11 mouse cellular contexts compared by ENCODE assay signal in genomic region chr15:80115866-80116794, GRCm38 (mm10). TPM values are rescaled to one million over a fixed set of nuclear protein-coding genes. Genes with fewer than 3 reads are reported as not detected.
DNase-seq lines count a peak whose midpoint lies in the region; ATAC-seq lines count a peak whose summit lies in the region.
"Had no signal": no experiment of that assay in that cellular context is flagged by ENCODE, and none has a peak within 500 bp of the region (broad histone marks: within the 10 kb centered on the region; RNA-seq: fewer than 3 reads in every experiment).

No protein-coding gene starts in this region.

- no peaks in the 10 kb centered on the region for H3K4me1 ChIP-seq in forebrain, embryonic 13.5 days
- H3K4me1 ChIP-seq in forebrain, embryonic 14.5 days (ENCODE audit: control insufficient read depth, insufficient read depth, low read length): no peaks in the 10 kb centered on the region
- H3K4me1 ChIP-seq in lung, embryonic 16.5 days (replicated peaks; ENCODE audit: control insufficient read depth, insufficient read depth, low read length): no peaks in the 10 kb centered on the region
- H3K4me1 ChIP-seq in liver, embryonic 16.5 days (ENCODE audit: control insufficient read depth, low read depth, low read length): peaks cover 3% of the 10 kb centered on the region
- H3K4me1 ChIP-seq: forebrain, embryonic 15.5 days had no signal

- ATAC-seq in forebrain, embryonic 13.5 days: no peak
- no peak for ATAC-seq in forebrain, embryonic 14.5 days
- ATAC-seq in lung, embryonic 16.5 days (ENCODE audit: low read depth): no peak
- ATAC-seq in common myeloid progenitor, adult 5-6 weeks (replicated peaks; ENCODE audit: low read depth, poor library complexity, severe bottlenecking): peak; percentile 40
- 0 out of 2 replicates have a peak, but pooled peaks have one; percentile 7 for ATAC-seq in liver, embryonic 16.5 days (ENCODE audit: low read depth)
- no peak for ATAC-seq in erythroid progenitor cell, adult 5-6 weeks (replicated peaks; ENCODE audit: low FRiP score, poor library complexity, severe bottlenecking)
- ATAC-seq: forebrain, embryonic 15.5 days had no signal

- no peak overlapping the region for H3K4me3 ChIP-seq in forebrain, embryonic 13.5 days
- no peak overlapping the region for H3K4me3 ChIP-seq in forebrain, embryonic 14.5 days (ENCODE audit: low read depth, low read length)
- no peak overlapping the region for H3K4me3 ChIP-seq in lung, embryonic 16.5 days (ENCODE audit: low read length)
- H3K4me3 ChIP-seq in liver, embryonic 16.5 days (ENCODE audit: low read depth, low read length): no peak overlapping the region; the same call in 1 of the 2 replicates
- H3K4me3 ChIP-seq: forebrain, embryonic 15.5 days had no signal

- no peaks in the 10 kb centered on the region for H3K27me3 ChIP-seq in forebrain, embryonic 13.5 days
- no peaks in the 10 kb centered on the region for H3K27me3 ChIP-seq in forebrain, embryonic 14.5 days (replicated peaks; ENCODE audit: control insufficient read depth, insufficient read depth, low read length)
- no peaks in the 10 kb centered on the region for H3K27me3 ChIP-seq in lung, embryonic 16.5 days (ENCODE audit: control insufficient read depth, insufficient read depth, low read depth, low read length)
- no peaks in the 10 kb centered on the region for H3K27me3 ChIP-seq in liver, embryonic 16.5 days (ENCODE audit: control insufficient read depth, insufficient read depth, low read depth, low read length)
- H3K27me3 ChIP-seq: forebrain, embryonic 15.5 days had no signal

- no peaks in the 10 kb centered on the region for H3K9me3 ChIP-seq in forebrain, embryonic 13.5 days (replicated peaks)
- H3K9me3 ChIP-seq in forebrain, embryonic 14.5 days (replicated peaks; ENCODE audit: control insufficient read depth, low read length): no peaks in the 10 kb centered on the region
- no peaks in the 10 kb centered on the region for H3K9me3 ChIP-seq in lung, embryonic 16.5 days (ENCODE audit: control insufficient read depth, low read length)
- H3K9me3 ChIP-seq in liver, embryonic 16.5 days (replicated peaks; ENCODE audit: control insufficient read depth, low read length): no peaks in the 10 kb centered on the region
- H3K9me3 ChIP-seq: forebrain, embryonic 15.5 days had no signal

- no peak for DNase-seq in forebrain, embryonic 14.5 days (ENCODE audit: low spot score)
- no peak for DNase-seq in lung, postnatal 14 days
- no peak for DNase-seq in adrenal gland, adult (ENCODE audit: inconsistent age in 2 of 2, low spot score in 1 of 2)
- DNase-seq: kidney, postnatal 14 days had no signal

- no peak overlapping the region for H3K27ac ChIP-seq in forebrain, embryonic 13.5 days
- no peak overlapping the region for H3K27ac ChIP-seq in forebrain, embryonic 14.5 days (ENCODE audit: low read depth, low read length)
- no peak overlapping the region for H3K27ac ChIP-seq in lung, embryonic 16.5 days (ENCODE audit: low read length)
- H3K27ac ChIP-seq in liver, embryonic 16.5 days (ENCODE audit: low read length): no peak overlapping the region
- H3K27ac ChIP-seq: forebrain, embryonic 15.5 days had no signal

- H3K4me2 ChIP-seq in forebrain, embryonic 13.5 days: 0 out of 2 replicates have a peak overlapping the region, but pooled peaks have one; percentile 7
- H3K4me2 ChIP-seq in forebrain, embryonic 14.5 days (ENCODE audit: low read length): no peak overlapping the region
- peak overlapping the region; percentile 13; the same call in 1 of the 2 replicates for H3K4me2 ChIP-seq in lung, embryonic 16.5 days (ENCODE audit: low read depth, low read length)
- H3K4me2 ChIP-seq in liver, embryonic 16.5 days (ENCODE audit: low read depth, low read length): 0 out of 2 replicates have a peak overlapping the region, but pooled peaks have one; percentile 0
- H3K4me2 ChIP-seq: forebrain, embryonic 15.5 days had no signal

- WGBS in forebrain, embryonic 13.5 days: 72% methylated on average over 13 of the region's 13 CpGs
- WGBS in forebrain, embryonic 14.5 days: 79% methylated on average over 13 of the region's 13 CpGs
- WGBS in lung, embryonic 16.5 days: 57% methylated on average over 13 of the region's 13 CpGs
- 58% methylated on average over 13 of the region's 13 CpGs for WGBS in liver, embryonic 16.5 days (ENCODE audit: insufficient replicate concordance)

- no peak overlapping the region for H3K9ac ChIP-seq in forebrain, embryonic 13.5 days
- no peak overlapping the region for H3K9ac ChIP-seq in forebrain, embryonic 14.5 days (ENCODE audit: low read length)
- no peak overlapping the region for H3K9ac ChIP-seq in lung, embryonic 16.5 days (ENCODE audit: low read length)
- no peak overlapping the region for H3K9ac ChIP-seq in liver, embryonic 16.5 days (ENCODE audit: low read depth, low read length)
- H3K9ac ChIP-seq: forebrain, embryonic 15.5 days had no signal

- peaks cover 23% of the 10 kb centered on the region for H3K36me3 ChIP-seq in forebrain, embryonic 13.5 days (ENCODE audit: poor library complexity, severe bottlenecking)
- H3K36me3 ChIP-seq in forebrain, embryonic 14.5 days (ENCODE audit: control insufficient read depth, insufficient read depth, low read length): peaks cover 12% of the 10 kb centered on the region
- H3K36me3 ChIP-seq in lung, embryonic 16.5 days (ENCODE audit: control insufficient read depth, insufficient read depth, low read length): no peaks in the 10 kb centered on the region
- H3K36me3 ChIP-seq in liver, embryonic 16.5 days (ENCODE audit: control insufficient read depth, insufficient read depth): no peaks in the 10 kb centered on the region

RNA-seq across cellular contexts. Expression of gene Tab1, which starts 16.8 kb away (rescaled TPM):
- 36.6 and 42.4 TPM in 2 replicates for polyA plus RNA-seq in forebrain, embryonic 13.5 days (2015; fragmentation: Nextera tagmentation; extraction: Ambion mirVana)
- polyA plus RNA-seq in forebrain, embryonic 14.5 days (2014; fragmentation: Nextera tagmentation; extraction: Ambion mirVana): 33.1 and 36.6 TPM in 2 replicates
- polyA plus RNA-seq in lung, embryonic 16.5 days (2015; fragmentation: Nextera tagmentation; extraction: Ambion mirVana): 31.5 and 33.5 TPM in 2 replicates
- total RNA-seq in common myeloid progenitor, adult 5-6 weeks (2017): 10.6 and 19.9 TPM in 2 replicates
- polyA plus RNA-seq in liver, embryonic 16.5 days (2015; fragmentation: Nextera tagmentation; extraction: Ambion mirVana): 11.3 and 12.2 TPM in 2 replicates
- 8.6 and 9.2 TPM in 2 replicates for total RNA-seq in erythroid progenitor cell, adult 5-6 weeks (2015; ENCODE audit: low replicate concordance)
- 22.5 and 26.3 TPM in 2 replicates for total RNA-seq in erythroid progenitor cell, adult 5-6 weeks (2017; ENCODE audit: low replicate concordance)

RNA-seq across cellular contexts. Expression of gene Rpl3, which starts 24.5 kb away (rescaled TPM):
- polyA plus RNA-seq in forebrain, embryonic 13.5 days (2015; fragmentation: Nextera tagmentation; extraction: Ambion mirVana): 733 and 735 TPM in 2 replicates
- 768 and 902 TPM in 2 replicates for polyA plus RNA-seq in forebrain, embryonic 14.5 days (2014; fragmentation: Nextera tagmentation; extraction: Ambion mirVana)
- 994 and 1,049 TPM in 2 replicates for polyA plus RNA-seq in lung, embryonic 16.5 days (2015; fragmentation: Nextera tagmentation; extraction: Ambion mirVana)
- total RNA-seq in common myeloid progenitor, adult 5-6 weeks (2017): 2,920 and 3,083 TPM in 2 replicates
- 481 and 545 TPM in 2 replicates for polyA plus RNA-seq in liver, embryonic 16.5 days (2015; fragmentation: Nextera tagmentation; extraction: Ambion mirVana)
- total RNA-seq in erythroid progenitor cell, adult 5-6 weeks (2015; ENCODE audit: low replicate concordance): 600 and 647 TPM in 2 replicates
- total RNA-seq in erythroid progenitor cell, adult 5-6 weeks (2017; ENCODE audit: low replicate concordance): 701 and 821 TPM in 2 replicates

RNA-seq across cellular contexts. Expression of gene Syngr1, which starts 25.0 kb away (rescaled TPM):
- polyA plus RNA-seq in forebrain, embryonic 13.5 days (2015; fragmentation: Nextera tagmentation; extraction: Ambion mirVana): 21.5 and 22.8 TPM in 2 replicates
- polyA plus RNA-seq in forebrain, embryonic 14.5 days (2014; fragmentation: Nextera tagmentation; extraction: Ambion mirVana): 28.8 and 30.1 TPM in 2 replicates
- polyA plus RNA-seq in lung, embryonic 16.5 days (2015; fragmentation: Nextera tagmentation; extraction: Ambion mirVana): 20.7 and 21.9 TPM in 2 replicates
- 4.8 and 6.1 TPM in 2 replicates for total RNA-seq in common myeloid progenitor, adult 5-6 weeks (2017)
- 11.3 and 12.7 TPM in 2 replicates for polyA plus RNA-seq in liver, embryonic 16.5 days (2015; fragmentation: Nextera tagmentation; extraction: Ambion mirVana)
- 19.1 and 20.1 TPM in 2 replicates for total RNA-seq in erythroid progenitor cell, adult 5-6 weeks (2015; ENCODE audit: low replicate concordance)
- total RNA-seq in erythroid progenitor cell, adult 5-6 weeks (2017; ENCODE audit: low replicate concordance): 3.6 and 16.7 TPM in 2 replicates

RNA-seq across cellular contexts. Expression of gene Mgat3, which starts 57.4 kb away (rescaled TPM):
- 7.3 and 7.8 TPM in 2 replicates for polyA plus RNA-seq in forebrain, embryonic 13.5 days (2015; fragmentation: Nextera tagmentation; extraction: Ambion mirVana)
- polyA plus RNA-seq in forebrain, embryonic 14.5 days (2014; fragmentation: Nextera tagmentation; extraction: Ambion mirVana): 11.7 and 12.5 TPM in 2 replicates
- 3.9 and 4.3 TPM in 2 replicates for polyA plus RNA-seq in lung, embryonic 16.5 days (2015; fragmentation: Nextera tagmentation; extraction: Ambion mirVana)
- total RNA-seq in common myeloid progenitor, adult 5-6 weeks (2017): not detected in 2 replicates
- 0.36 and 0.55 TPM in 2 replicates for polyA plus RNA-seq in liver, embryonic 16.5 days (2015; fragmentation: Nextera tagmentation; extraction: Ambion mirVana)
- not detected in 2 replicates for total RNA-seq in erythroid progenitor cell, adult 5-6 weeks (2015; ENCODE audit: low replicate concordance)
- total RNA-seq in erythroid progenitor cell, adult 5-6 weeks (2017; ENCODE audit: low replicate concordance): not detected in 2 replicates
- total RNA-seq: megakaryocyte progenitor cell, adult 5-6 weeks had no signal

Comparison
In these comparisons a context has a peak if more than half of its experiments do, and no peak if none do; other contexts are left out.
1. ATAC-seq: peak in common myeloid progenitor, adult 5-6 weeks (single experiment) and liver, embryonic 16.5 days (single experiment); none in forebrain, embryonic 13.5 days (single experiment), forebrain, embryonic 14.5 days (single experiment), lung, embryonic 16.5 days (single experiment) and erythroid progenitor cell, adult 5-6 weeks (single experiment).